ENCODE assay signal across 8 mouse cellular contexts in the genomic region with DNA sequence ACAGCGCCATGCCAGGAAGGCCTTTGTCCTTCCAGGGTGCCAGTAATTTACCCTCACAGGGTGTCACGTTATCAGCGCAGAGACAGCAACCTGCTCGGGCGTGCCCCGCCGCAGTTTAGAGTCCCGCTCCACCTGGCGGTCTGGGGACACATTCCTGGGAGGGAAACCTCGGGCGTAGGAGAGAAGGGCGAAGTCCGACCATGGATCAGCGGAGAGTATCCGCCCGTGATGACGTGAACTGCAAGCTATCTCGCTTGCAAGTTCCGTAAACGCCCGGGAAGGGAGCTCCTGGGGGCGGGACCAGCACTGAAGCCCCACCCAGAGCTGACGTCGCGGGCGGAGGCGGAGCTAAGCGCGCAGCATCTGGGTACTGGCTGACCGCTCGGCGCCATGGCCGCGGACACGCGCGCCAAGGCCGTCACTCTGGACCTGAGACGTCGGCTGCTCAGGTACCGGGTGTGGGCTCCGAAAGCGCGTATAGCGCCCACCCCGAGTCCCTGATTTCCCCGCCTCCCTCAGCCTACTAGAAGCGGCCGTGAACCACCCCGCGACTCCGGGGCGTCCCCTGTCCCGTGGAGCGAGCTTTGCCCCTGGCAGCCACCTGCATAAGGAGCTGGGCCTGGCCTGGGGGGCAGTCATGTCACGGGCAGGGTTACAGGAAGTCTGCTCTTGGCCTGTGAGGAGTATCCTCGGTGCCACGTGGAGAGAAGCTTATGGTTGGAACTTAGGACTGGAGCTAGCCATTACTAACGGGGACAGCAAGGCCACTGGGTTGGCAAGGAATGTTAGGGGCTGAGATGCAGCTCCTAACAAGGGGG. TPM values are rescaled to one million over a fixed set of nuclear protein-coding genes. Genes with fewer than 3 reads are reported as not detected.
DNase-seq lines count a peak whose midpoint lies in the region; ATAC-seq lines count a peak whose summit lies in the region.

Gene Phykpl, plus strand, starts transcription at position 327 of the 818 bp plus-strand sequence.

- peak within 1 kb of the TSS; percentile 68 for H3K4me3 ChIP-seq in heart, embryonic 10.5 days
- H3K4me3 ChIP-seq in kidney, embryonic 15.5 days (replicated peaks), result peak within 1 kb of the TSS; percentile 63

- peak within 1 kb of the TSS; percentile 69 for H3K9ac ChIP-seq in kidney, embryonic 15.5 days

- no peaks in the 10 kb centered on the region for H3K27me3 ChIP-seq in heart, embryonic 10.5 days (ENCODE audit: insufficient read depth, poor library complexity, severe bottlenecking)
- H3K27me3 ChIP-seq in kidney, embryonic 15.5 days, result no peaks in the 10 kb centered on the region

- DNase-seq in B cell, adult 2 months, result peak; percentile 97
- peak; percentile 98 for DNase-seq in brain, adult 2 months (ENCODE audit: low read depth, low spot score)
- peak; percentile 99 for DNase-seq in heart, embryonic 10.5 days (ENCODE audit: low spot score)
- DNase-seq in liver, result peak; percentile 98
- peak; percentile 97 to 98 for DNase-seq in spleen, postnatal 4 days (ENCODE audit: low spot score in 2 of 2)

- H3K36me3 ChIP-seq in heart, embryonic 10.5 days, result peaks cover 40% of the 10 kb centered on the region
- H3K36me3 ChIP-seq in kidney, embryonic 15.5 days, result peaks cover 39% of the 10 kb centered on the region

- ATAC-seq in erythroblast, adult 5-6 weeks (replicated peaks; ENCODE audit: low FRiP score, poor library complexity, severe bottlenecking), result peak; percentile 91
- ATAC-seq in kidney, embryonic 15.5 days (replicated peaks; ENCODE audit: low FRiP score), result peak; percentile 94
- peak; percentile 76 for ATAC-seq in monocyte, adult 5-6 weeks (replicated peaks; ENCODE audit: insufficient number of reproducible peaks, low FRiP score, low TSS enrichment, poor library complexity, severe bottlenecking)

- WGBS in heart, embryonic 10.5 days, result under 1% methylated on average over 59 of the region's 59 CpGs
- under 1% methylated on average over 59 of the region's 59 CpGs for WGBS in kidney, embryonic 15.5 days

- no peaks in the 10 kb centered on the region for H3K9me3 ChIP-seq in heart, embryonic 10.5 days
- H3K9me3 ChIP-seq in kidney, embryonic 15.5 days (replicated peaks), result no peaks in the 10 kb centered on the region

- H3K4me1 ChIP-seq in heart, embryonic 10.5 days, result peaks cover 35% of the 10 kb centered on the region
- peaks cover 35% of the 10 kb centered on the region for H3K4me1 ChIP-seq in kidney, embryonic 15.5 days

- H3K27ac ChIP-seq in heart, embryonic 10.5 days, result peak within 1 kb of the TSS; percentile 92
- peak within 1 kb of the TSS; percentile 97 for H3K27ac ChIP-seq in kidney, embryonic 15.5 days

- H3K4me2 ChIP-seq in kidney, embryonic 15.5 days, result peak within 1 kb of the TSS; percentile 80

RNA-seq across cellular contexts. Expression of gene Phykpl, which starts in this region (rescaled TPM):
- total RNA-seq in erythroblast, adult 5-6 weeks (2015; ENCODE audit: low replicate concordance), result 1.3 and 2.1 TPM in 2 replicates
- 3.1 and 5.2 TPM in 2 replicates for total RNA-seq in erythroblast, adult 5-6 weeks (2017; ENCODE audit: low replicate concordance)
- polyA plus RNA-seq in heart, embryonic 10.5 days (2016; fragmentation: Nextera tagmentation; extraction: Ambion mirVana), result 18.1 and 18.2 TPM in 2 replicates
- 22.2 and 23.1 TPM in 2 replicates for polyA plus RNA-seq in kidney, embryonic 15.5 days (2015; fragmentation: Nextera tagmentation; extraction: Ambion mirVana)
- total RNA-seq in monocyte, adult 5-6 weeks (2017), result 13.8 to 20.0 TPM (median 15.8 TPM) in 3 replicates

Comparison
In these comparisons a context has a peak if more than half of its experiments do, and no peak if none do; other contexts are left out.
1. Peak in every context shown above with its lines: DNase-seq, ATAC-seq, H3K4me3 ChIP-seq and H3K27ac ChIP-seq.